Mouse (Mus musculus) bone marrow, adult 2 months (tissue): Measurements from ENCODE around the gene Slc5a3.

Experiments used
- CTCF ChIP-seq: fragments of 200-500 bp; IDR thresholded peaks from 2 replicates; pipeline ENCODE4 v1.5.1; 2011; ENCODE audit warnings: low read length, control low read depth; ENCODE audit not compliant: control insufficient read depth, insufficient read depth
- POLR2A ChIP-seq: fragments of 200-500 bp; IDR thresholded peaks from 2 replicates; pipeline ENCODE4 v1.6.1; 2011; ENCODE audit warnings: low read depth, mild to moderate bottlenecking, control low read depth, low read length, borderline replicate concordance; ENCODE audit not compliant: control insufficient read depth

GRCm38 (mm10) chr16:92100111-92100510, 42.0 kb downstream of the Slc5a3 start:
- no peak for TF ChIP-seq POLR2A
- TF ChIP-seq CTCF, result no peak
